Mouse (Mus musculus): ENCODE data around the gene Adamtsl3.

DNA sequence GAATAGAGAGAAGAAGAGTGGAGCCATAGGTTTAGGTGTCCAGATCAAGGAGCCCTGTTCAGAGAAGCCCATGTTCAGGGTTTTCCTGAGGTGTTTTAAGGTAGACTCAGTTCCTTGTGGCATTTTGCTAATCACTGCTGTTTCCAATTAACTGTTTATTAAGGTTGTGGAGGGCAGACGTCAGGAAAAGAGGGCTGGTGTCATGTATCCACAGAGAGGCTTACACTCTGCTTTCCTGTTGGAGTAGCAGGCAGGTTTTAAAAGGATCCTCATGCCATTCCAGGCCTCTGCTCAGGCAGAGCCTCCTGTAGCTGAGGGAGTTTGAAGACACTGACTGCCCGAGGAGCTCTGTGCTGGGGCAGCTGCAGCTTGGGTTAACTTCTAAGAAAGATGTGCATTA, 32.6 kb downstream of the Adamtsl3 start:
- TF ChIP-seq CTCF (IDR thresholded peaks at IDR 0.05; ENCODE audit: control insufficient read depth, insufficient read depth, insufficient read length) (no peak), USF1 (IDR thresholded peaks at IDR 0.05; ENCODE audit: low read depth) (no peak), MAX (IDR thresholded peaks at IDR 0.05) (no peak), MYOD1 (IDR thresholded peaks at IDR 0.05; ENCODE audit: control insufficient read depth, insufficient read length, low read depth) (no peak)

Data from C2C12 (cell line).